Mouse (Mus musculus) megakaryocyte, adult 5-6 weeks (primary cell): ENCODE measurements at regions not wholly inside any gene's neighbourhood (a gene's known extent, or its start where the extent isn't known, plus 50 kb on each side); places are given as distances from the start of the nearest gene placed in this dataset.

Source experiments
- ATAC-seq: 2 replicates; pipeline ENCODE4 v1.8.0; 2016; ENCODE audit warnings: mild to moderate bottlenecking, inconsistent platforms; ENCODE audit not compliant: poor library complexity, severe bottlenecking

DNA sequence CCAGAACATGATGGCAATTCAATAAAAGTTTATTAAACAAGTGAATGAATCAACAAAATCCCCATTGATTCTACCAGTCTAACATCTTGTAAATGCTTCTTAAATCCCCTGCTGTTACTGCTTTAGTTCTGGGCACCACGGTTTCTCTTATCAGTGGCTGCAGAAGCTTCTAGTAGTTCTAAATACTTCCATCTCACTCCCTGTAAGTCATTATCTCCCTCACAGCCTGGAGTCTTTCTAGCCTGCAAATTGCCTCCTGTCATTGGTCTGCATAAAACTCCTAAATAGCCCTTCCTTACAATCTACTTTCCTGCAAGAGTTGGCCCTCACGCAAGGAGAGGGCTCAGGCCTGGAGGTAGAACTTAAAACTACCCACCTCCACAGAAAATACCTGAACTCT, 53.0 kb upstream of the Krr1 start:
- no peak for ATAC-seq

DNA sequence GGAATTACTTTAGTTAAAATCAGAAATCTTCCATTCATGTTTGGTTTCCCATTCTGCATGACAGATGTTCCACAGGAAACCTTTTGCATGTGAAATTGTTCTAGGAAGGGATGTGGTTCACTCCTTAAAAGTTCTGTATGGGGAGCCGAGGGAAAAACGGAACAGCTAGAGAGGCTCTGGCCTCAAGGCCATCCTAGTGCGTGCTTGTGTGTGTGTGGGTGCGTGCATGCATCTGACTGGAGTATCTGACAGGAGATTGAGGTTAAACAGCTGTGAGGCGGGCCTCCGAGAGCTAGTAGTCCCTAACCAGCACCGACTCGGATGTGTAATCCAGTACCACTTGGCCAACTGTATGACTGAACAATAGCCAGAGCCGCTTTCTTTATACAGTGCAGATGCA, 51.0 kb upstream of the Krr1 start:
- ATAC-seq = no peak
